ENCODE assay signal across 24 mouse cellular contexts in the genomic region with DNA sequence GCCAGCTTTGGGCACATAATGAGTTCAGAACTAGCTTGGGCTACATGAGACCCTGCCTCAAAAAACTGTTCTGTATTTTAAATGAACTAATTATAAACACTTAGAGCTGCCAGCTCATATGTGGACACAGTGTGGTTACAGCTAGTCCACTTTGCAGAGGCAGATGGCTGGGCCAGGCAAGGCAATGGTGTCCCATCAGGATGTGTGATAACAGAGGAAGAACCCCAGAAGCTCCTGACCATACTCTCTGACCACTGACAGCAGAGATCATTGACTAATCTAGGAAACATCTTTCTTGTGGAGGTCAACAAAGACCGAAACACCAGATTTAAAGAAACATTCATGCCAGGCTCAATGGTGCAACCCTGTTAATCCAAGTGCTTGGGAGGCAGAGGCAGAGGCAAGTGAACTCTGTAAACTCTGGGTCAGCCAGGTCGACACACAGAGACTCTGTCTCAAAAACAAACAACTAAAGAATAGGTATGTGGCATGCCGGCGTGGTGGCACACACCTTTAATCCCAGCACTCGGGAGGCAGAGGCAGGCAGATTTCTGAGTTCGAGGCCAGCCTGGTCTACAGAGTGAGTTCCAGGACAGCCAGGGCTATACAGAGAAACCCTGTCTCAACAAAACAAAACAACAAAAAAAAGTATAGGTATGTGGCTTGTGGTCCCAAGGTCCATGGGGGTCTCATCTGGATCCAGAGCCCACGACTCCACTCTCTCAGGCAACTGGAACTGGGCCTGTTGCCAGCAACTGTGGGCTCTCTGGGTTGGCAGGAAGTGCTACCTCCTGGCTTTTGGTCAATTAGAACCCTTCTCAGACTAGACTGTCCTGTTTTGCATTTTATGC. TPM values are rescaled to one million over a fixed set of nuclear protein-coding genes. Genes with fewer than 3 reads are reported as not detected.
DNase-seq lines count a peak whose midpoint lies in the region; ATAC-seq and TF ChIP-seq lines count a peak whose summit lies in the region.
"Had no signal": no experiment of that assay in that cellular context is flagged by ENCODE, and none has a peak within 500 bp of the region (broad histone marks: within the 10 kb centered on the region; RNA-seq: fewer than 3 reads in every experiment).

No protein-coding gene starts in this region.

- no peak for DNase-seq in kidney, adult 2 months
- no peak for DNase-seq in kidney, postnatal 4 days
- no peak for DNase-seq in spleen, adult 2 months (ENCODE audit: low read depth in 1 of 2, low spot score in 2 of 2)
- no peak for DNase-seq in spleen, postnatal 36 days (ENCODE audit: low spot score in 2 of 2)
- peak; percentile 22 for DNase-seq in liver, postnatal 0 days
- DNase-seq in lung, postnatal 14 days, result no peak
- no peak for DNase-seq in left cerebral cortex, adult 18-20 months (ENCODE audit: low spot score in 2 of 2)
- DNase-seq: adrenal gland, postnatal 14 days; cerebellum, adult 9-11 months; embryo, embryonic 11 days; gastrocnemius, postnatal 10 days; heart, adult 2 months; lung, postnatal 10 days; right cerebral cortex, postnatal 4 days; thymus, postnatal 25 days had no signal

- H3K27ac ChIP-seq in kidney, adult 2 months (ENCODE audit: insufficient read depth, low read depth, low read length), result peak overlapping the region; percentile 46
- peak overlapping the region; percentile 69 for H3K27ac ChIP-seq in spleen, adult 2 months (ENCODE audit: insufficient read depth, low read length)
- H3K27ac ChIP-seq in liver, postnatal 0 days (ENCODE audit: low read depth), result peak overlapping the region; percentile 45
- H3K27ac ChIP-seq: embryonic facial prominence, embryonic 15.5 days; heart, adult 2 months; heart, embryonic 15.5 days; hindbrain, embryonic 10.5 days; kidney, postnatal 0 days; liver, embryonic 14.5 days had no signal

- H3K27me3 ChIP-seq in kidney, adult 2 months (replicated peaks; ENCODE audit: control insufficient read depth, insufficient read depth, low read length), result no peaks in the 10 kb centered on the region
- no peaks in the 10 kb centered on the region for H3K27me3 ChIP-seq in spleen, adult 2 months (ENCODE audit: control insufficient read depth, insufficient read depth, low read length)
- H3K27me3 ChIP-seq in liver, postnatal 0 days (ENCODE audit: insufficient read depth, low read length), result no peaks in the 10 kb centered on the region
- H3K27me3 ChIP-seq: embryonic facial prominence, embryonic 15.5 days; heart, embryonic 15.5 days had no signal

- H3K36me3 ChIP-seq in kidney, adult 2 months (ENCODE audit: control insufficient read depth, insufficient read depth, low read length), result no peaks in the 10 kb centered on the region
- H3K36me3 ChIP-seq in spleen, adult 2 months (ENCODE audit: control insufficient read depth, insufficient read depth, low read length), result peaks cover 21% of the 10 kb centered on the region
- peaks cover 11% of the 10 kb centered on the region for H3K36me3 ChIP-seq in liver, postnatal 0 days (replicated peaks; ENCODE audit: insufficient read depth, low read length)
- H3K36me3 ChIP-seq: embryonic facial prominence, embryonic 15.5 days; heart, embryonic 15.5 days; hindbrain, embryonic 10.5 days; midbrain, embryonic 10.5 days had no signal

- peak; percentile 62 for ATAC-seq in liver, postnatal 0 days
- ATAC-seq: inflammation-experienced regulatory T-cells, adult 6 months had no signal

- TF ChIP-seq POLR2A in kidney, adult 2 months (IDR thresholded peaks at IDR 0.05; ENCODE audit: low read depth, low read length), result no peak
- TF ChIP-seq POLR2A in spleen, adult 2 months (IDR thresholded peaks at IDR 0.05; ENCODE audit: low read depth, low read length), result no peak

- peaks cover 10% of the 10 kb centered on the region for H3K4me1 ChIP-seq in kidney, adult 2 months (ENCODE audit: control insufficient read depth, insufficient read depth, low read length)
- peaks cover 24% of the 10 kb centered on the region; the same call in 1 of the 2 replicates for H3K4me1 ChIP-seq in spleen, adult 2 months (ENCODE audit: control insufficient read depth, insufficient read depth, insufficient read length)
- peaks cover 39% of the 10 kb centered on the region for H3K4me1 ChIP-seq in liver, postnatal 0 days (ENCODE audit: insufficient read depth)
- H3K4me1 ChIP-seq: embryonic facial prominence, embryonic 15.5 days; hindbrain, embryonic 10.5 days had no signal

- no peak overlapping the region for H3K4me2 ChIP-seq in liver, postnatal 0 days (ENCODE audit: low read depth, low read length)
- H3K4me2 ChIP-seq: embryonic facial prominence, embryonic 15.5 days; heart, embryonic 15.5 days had no signal

- no peak overlapping the region for H3K9ac ChIP-seq in liver, postnatal 0 days (replicated peaks)
- H3K9ac ChIP-seq: embryonic facial prominence, embryonic 15.5 days; heart, embryonic 15.5 days; liver, embryonic 14.5 days had no signal

- no peak; the same call in 1 of the 2 replicates for TF ChIP-seq EP300 in liver, postnatal 0 days (IDR thresholded peaks at IDR 0.05; ENCODE audit: low read depth)

- no peak overlapping the region for H3K4me3 ChIP-seq in kidney, adult 2 months (ENCODE audit: insufficient read depth, low read depth, low read length)
- H3K4me3 ChIP-seq in spleen, adult 2 months (ENCODE audit: extremely low read depth, insufficient read depth, insufficient read length), result no peak overlapping the region
- no peak overlapping the region for H3K4me3 ChIP-seq in liver, postnatal 0 days (ENCODE audit: low read depth, low read length)
- H3K4me3 ChIP-seq: embryonic facial prominence, embryonic 15.5 days; heart, adult 2 months; heart, embryonic 15.5 days; hindbrain, embryonic 10.5 days; midbrain, embryonic 10.5 days had no signal

- WGBS in kidney, adult 2 months, result 60% methylated on average over 7 of the region's 7 CpGs
- WGBS in spleen, adult 2 months, result 73% methylated on average over 7 of the region's 7 CpGs
- WGBS in liver, postnatal 0 days (ENCODE audit: insufficient replicate concordance), result 48% methylated on average over 7 of the region's 7 CpGs

- no peak for TF ChIP-seq CTCF in kidney, adult 2 months (conservative IDR thresholded peaks at IDR 0.05; ENCODE audit: insufficient read depth, insufficient read length, low read depth, low read length)
- TF ChIP-seq CTCF in spleen, adult 2 months (IDR thresholded peaks at IDR 0.05; ENCODE audit: extremely low read depth, insufficient read depth, insufficient read length, insufficient replicate concordance), result no peak
- TF ChIP-seq CTCF in liver, postnatal 0 days (IDR thresholded peaks at IDR 0.05; ENCODE audit: low read depth), result no peak

- H3K9me3 ChIP-seq in liver, postnatal 0 days (ENCODE audit: low read length), result no peaks in the 10 kb centered on the region
- H3K9me3 ChIP-seq: embryonic facial prominence, embryonic 15.5 days; heart, embryonic 15.5 days; hindbrain, embryonic 10.5 days; midbrain, embryonic 10.5 days had no signal

RNA-seq across cellular contexts. Expression of a gene that starts 11.3 kb away (rescaled TPM):
- polyA plus RNA-seq in kidney, adult 2 months (2012; rRNA removed), result 53.8 and 67.1 TPM in 2 replicates
- polyA plus RNA-seq in spleen, adult 2 months (2012; rRNA removed), result 42.4 and 56.2 TPM in 2 replicates
- polyA plus RNA-seq in liver, postnatal 0 days (2015; fragmentation: Nextera tagmentation; extraction: Ambion mirVana), result 9.2 and 10.8 TPM in 2 replicates
- total RNA-seq in left cerebral cortex, adult 18-20 months (2021), result 10 to 100 TPM; 23.5 to 25.4 TPM

RNA-seq across cellular contexts. Expression of a gene that starts 25.8 kb away (rescaled TPM):
- 19.0 and 24.6 TPM in 2 replicates for polyA plus RNA-seq in kidney, adult 2 months (2012; rRNA removed)
- polyA plus RNA-seq in spleen, adult 2 months (2012; rRNA removed), result 18.7 and 19.3 TPM in 2 replicates
- polyA plus RNA-seq in liver, postnatal 0 days (2015; fragmentation: Nextera tagmentation; extraction: Ambion mirVana), result 10.0 and 12.9 TPM in 2 replicates
- total RNA-seq in left cerebral cortex, adult 18-20 months (2021), result 10 to 100 TPM; 35.3 to 46.6 TPM

RNA-seq across cellular contexts. Expression of a gene that starts 45.0 kb away (rescaled TPM):
- 171 and 216 TPM in 2 replicates for polyA plus RNA-seq in kidney, adult 2 months (2012; rRNA removed)
- polyA plus RNA-seq in spleen, adult 2 months (2012; rRNA removed), result 97.5 and 107 TPM in 2 replicates
- 88.5 and 88.9 TPM in 2 replicates for polyA plus RNA-seq in liver, postnatal 0 days (2015; fragmentation: Nextera tagmentation; extraction: Ambion mirVana)
- 100 to 1,000 TPM; 210 to 217 TPM for total RNA-seq in left cerebral cortex, adult 18-20 months (2021)

RNA-seq across cellular contexts. Expression of a gene that starts 47.3 kb away (rescaled TPM):
- 32.9 and 35.5 TPM in 2 replicates for polyA plus RNA-seq in kidney, adult 2 months (2012; rRNA removed)
- polyA plus RNA-seq in spleen, adult 2 months (2012; rRNA removed), result 24.3 and 27.4 TPM in 2 replicates
- 0.62 and 0.83 TPM in 2 replicates for polyA plus RNA-seq in liver, postnatal 0 days (2015; fragmentation: Nextera tagmentation; extraction: Ambion mirVana)
- 10 to 100 TPM; 70.1 to 80.2 TPM for total RNA-seq in left cerebral cortex, adult 18-20 months (2021)

RNA-seq across cellular contexts. Expression of a gene that starts 49.1 kb away (rescaled TPM):
- polyA plus RNA-seq in kidney, adult 2 months (2012; rRNA removed), result 0.54 and 1.3 TPM in 2 replicates
- not detected in 2 replicates for polyA plus RNA-seq in spleen, adult 2 months (2012; rRNA removed)
- 0.12 and 0.14 TPM in 2 replicates for polyA plus RNA-seq in liver, postnatal 0 days (2015; fragmentation: Nextera tagmentation; extraction: Ambion mirVana)
- not detected for total RNA-seq in left cerebral cortex, adult 18-20 months (2021)
- total RNA-seq: adrenal gland, postnatal 14 days; gastrocnemius, postnatal 10 days; heart, adult 2 months had no signal
- polyA plus RNA-seq: embryonic facial prominence, embryonic 15.5 days; forebrain, embryonic 11.5 days; heart, adult 2 months; inflammation-experienced regulatory T-cells, adult 6 months; neural tube, embryonic 14.5 days had no signal
